Mouse (Mus musculus) MEL (cell line): Measurements from ENCODE around the gene Frmd4a. TPM values are rescaled to one million over a fixed set of nuclear protein-coding genes. Genes with fewer than 3 reads are reported as not detected.

ENCODE experiments used
- DNase-seq: peaks from one replicate; pipeline ENCODE4 v3.0.0; 2011; ENCODE audit warnings: low read depth, low spot score
- H3K27ac ChIP-seq: 2 replicates; pipeline ENCODE4 v1.5.1; 2012; ENCODE audit warnings: low read depth, mild to moderate bottlenecking, control low read depth, low read length, moderate library complexity; ENCODE audit not compliant: control insufficient read depth
- H3K27me3 ChIP-seq, 2 experiments: fragments of 150-350 bp in 1 of 2; sonication (generic) in 1 of 2; 2 replicates each; pipeline ENCODE4 v1.6.1; 2012; ENCODE audit warnings: low read length in 2 of 2, mild to moderate bottlenecking in 2 of 2, improper control_type of control experiment in 1 of 2, moderate library complexity in 1 of 2; ENCODE audit not compliant: insufficient read depth in 2 of 2, control insufficient read depth in 1 of 2
- H3K36me3 ChIP-seq, 2 experiments: 2 replicates each; pipeline ENCODE4 v1.6.1; 2012 to 2014; ENCODE audit warnings: low read length in 2 of 2, improper control_type of control experiment in 1 of 2, inconsistent platforms in 1 of 2, mild to moderate bottlenecking in 1 of 2; ENCODE audit not compliant: insufficient read depth in 2 of 2, control insufficient read depth in 1 of 2
- H3K4me1 ChIP-seq, 2 experiments: fragments of 150-350 bp in 1 of 2; sonication (generic) in 1 of 2; 2 replicates each; pipeline ENCODE4 v1.6.1; 2012; ENCODE audit warnings: low read length in 2 of 2, improper control_type of control experiment in 1 of 2, mild to moderate bottlenecking in 1 of 2; ENCODE audit not compliant: insufficient read depth in 2 of 2, control insufficient read depth in 1 of 2
- H3K4me3 ChIP-seq, 2 experiments: fragments of 150-350 bp in 1 of 2; sonication (generic) in 1 of 2; 2 replicates each; pipeline ENCODE4 v1.5.1; 2012; ENCODE audit warnings: low read depth in 2 of 2, low read length in 2 of 2, mild to moderate bottlenecking in 2 of 2, moderate library complexity in 2 of 2, control low read depth in 1 of 2, improper control_type of control experiment in 1 of 2; ENCODE audit not compliant: control insufficient read depth in 1 of 2, insufficient read depth in 1 of 2
- H3K79me2 ChIP-seq: 2 replicates; pipeline ENCODE4 v1.6.1; 2012; ENCODE audit warnings: mild to moderate bottlenecking, low read length, moderate library complexity; ENCODE audit not compliant: control insufficient read depth, poor library complexity, insufficient read depth
- H3K9ac ChIP-seq: 2 replicates; pipeline ENCODE4 v1.6.1; 2012; ENCODE audit warnings: low read depth, mild to moderate bottlenecking, control low read depth, low read length, moderate library complexity; ENCODE audit not compliant: control insufficient read depth, poor library complexity, severe bottlenecking
- H3K9me3 ChIP-seq: fragments of 150-350 bp; sonication (generic); replicated peaks from 2 replicates; pipeline ENCODE4 v1.6.1; 2012; ENCODE audit warnings: mild to moderate bottlenecking, low read length, improper control_type of control experiment, moderate library complexity; ENCODE audit not compliant: insufficient read depth
- CHD1 ChIP-seq: IDR thresholded peaks from 2 replicates; pipeline ENCODE4 v1.6.1; 2012; ENCODE audit warnings: low read depth, mild to moderate bottlenecking, inconsistent platforms, low read length, improper control_type of control experiment
- CHD2 ChIP-seq: IDR thresholded peaks from 2 replicates; pipeline ENCODE4 v1.6.1; 2011; ENCODE audit warnings: low read length, improper control_type of control experiment
- CTCF ChIP-seq, 3 experiments: IDR thresholded peaks in 2 of 3; conservative IDR thresholded peaks in 1 of 3; 2 replicates each; pipeline ENCODE4 v1.5.1; 2011 to 2012; ENCODE audit warnings: low read length in 3 of 3, low read depth in 2 of 3, mild to moderate bottlenecking in 2 of 3, improper control_type of control experiment in 1 of 3, inconsistent platforms in 1 of 3, mixed read lengths in 1 of 3, moderate library complexity in 1 of 3; ENCODE audit not compliant: control insufficient read depth in 1 of 3, insufficient read depth in 1 of 3, poor library complexity in 1 of 3, severe bottlenecking in 1 of 3
- ELF1 ChIP-seq: IDR thresholded peaks from 2 replicates; pipeline ENCODE4 v1.6.1; 2014; ENCODE audit warnings: low read depth, mild to moderate bottlenecking, inconsistent platforms, low read length, improper control_type of control experiment, moderate library complexity
- GABPA ChIP-seq: IDR thresholded peaks from 2 replicates; pipeline ENCODE4 v1.6.1; 2012; ENCODE audit warnings: low read depth, mild to moderate bottlenecking, inconsistent platforms, low read length, improper control_type of control experiment, moderate library complexity
- JUND ChIP-seq: IDR thresholded peaks from 2 replicates; pipeline ENCODE4 v1.6.1; 2011; ENCODE audit warnings: low read depth, mild to moderate bottlenecking, improper control_type of control experiment, low read length
- MAFK ChIP-seq: IDR thresholded peaks from 2 replicates; pipeline ENCODE4 v1.6.1; 2011; ENCODE audit warnings: low read depth, mild to moderate bottlenecking, low read length, improper control_type of control experiment, borderline replicate concordance
- MAX ChIP-seq: IDR thresholded peaks from 2 replicates; pipeline ENCODE4 v1.6.1; 2011; ENCODE audit warnings: low read length, improper control_type of control experiment
- MAZ ChIP-seq: IDR thresholded peaks from 2 replicates; pipeline ENCODE4 v1.6.1; 2012; ENCODE audit warnings: low read depth, mild to moderate bottlenecking, inconsistent platforms, low read length, improper control_type of control experiment
- MEF2A ChIP-seq: IDR thresholded peaks from 2 replicates; pipeline ENCODE4 v1.6.1; 2014; ENCODE audit warnings: low read depth, mild to moderate bottlenecking, inconsistent platforms, low read length, improper control_type of control experiment; ENCODE audit not compliant: poor library complexity, insufficient replicate concordance, severe bottlenecking; ENCODE audit errors: extremely low read depth
- MXI1 ChIP-seq: IDR thresholded peaks from 2 replicates; pipeline ENCODE4 v1.6.1; 2011; ENCODE audit warnings: mild to moderate bottlenecking, low read depth, low read length, improper control_type of control experiment
- MYC ChIP-seq: IDR thresholded peaks from 2 replicates; pipeline ENCODE4 v1.6.1; 2011; ENCODE audit warnings: low read depth, mild to moderate bottlenecking, low read length, improper control_type of control experiment, moderate library complexity
- NELFE ChIP-seq: IDR thresholded peaks from 2 replicates; pipeline ENCODE4 v1.6.1; 2011; ENCODE audit warnings: low read depth, low read length, improper control_type of control experiment
- NRF1 ChIP-seq: IDR thresholded peaks from 2 replicates; pipeline ENCODE4 v1.6.1; 2014; ENCODE audit warnings: low read depth, mild to moderate bottlenecking, inconsistent platforms, low read length, improper control_type of control experiment, moderate library complexity; ENCODE audit not compliant: poor library complexity, insufficient read depth, severe bottlenecking
- POLR2A ChIP-seq, 2 experiments: IDR thresholded peaks; 2 replicates each; pipeline ENCODE4 v1.6.1; 2011 to 2012; ENCODE audit warnings: low read length in 2 of 2, mild to moderate bottlenecking in 2 of 2, control low read depth in 1 of 2, improper control_type of control experiment in 1 of 2, low read depth in 1 of 2, moderate library complexity in 1 of 2; ENCODE audit not compliant: control insufficient read depth in 1 of 2, insufficient read depth in 1 of 2, poor library complexity in 1 of 2
- POLR2AphosphoS2 ChIP-seq: IDR thresholded peaks from 2 replicates; pipeline ENCODE4 v1.6.1; 2011; ENCODE audit warnings: low read length, improper control_type of control experiment
- SIN3A ChIP-seq: IDR thresholded peaks from 2 replicates; pipeline ENCODE4 v1.6.1; 2012; ENCODE audit warnings: low read length, improper control_type of control experiment, inconsistent platforms
- TBP ChIP-seq: IDR thresholded peaks from 2 replicates; pipeline ENCODE4 v1.8.0; 2011; ENCODE audit warnings: low read depth, low read length, improper control_type of control experiment
- UBTF ChIP-seq: IDR thresholded peaks from 2 replicates; pipeline ENCODE4 v1.6.1; 2012; ENCODE audit warnings: low read depth, mild to moderate bottlenecking, inconsistent platforms, low read length, improper control_type of control experiment, moderate library complexity, borderline replicate concordance; ENCODE audit not compliant: insufficient read depth
- USF2 ChIP-seq, 2 experiments: IDR thresholded peaks; 2 replicates each; pipeline ENCODE4 v1.6.1; 2011 to 2012; ENCODE audit warnings: improper control_type of control experiment in 2 of 2, low read length in 2 of 2, borderline replicate concordance in 1 of 2, inconsistent platforms in 1 of 2, low read depth in 1 of 2, mild to moderate bottlenecking in 1 of 2; ENCODE audit not compliant: insufficient read depth in 1 of 2
- ZKSCAN1 ChIP-seq: IDR thresholded peaks from 2 replicates; pipeline ENCODE4 v1.6.1; 2012; ENCODE audit warnings: low read depth, mild to moderate bottlenecking, inconsistent platforms, low read length, improper control_type of control experiment, moderate library complexity
- ZMIZ1 ChIP-seq: IDR thresholded peaks from 2 replicates; pipeline ENCODE4 v1.6.1; 2012; ENCODE audit warnings: low read depth, mild to moderate bottlenecking, inconsistent platforms, low read length, improper control_type of control experiment, moderate library complexity
- ZNF384 ChIP-seq: IDR thresholded peaks from 2 replicates; pipeline ENCODE4 v1.6.1; 2012; ENCODE audit warnings: low read depth, mild to moderate bottlenecking, inconsistent platforms, low read length, improper control_type of control experiment
- polyA plus RNA-seq, 2 experiments: library from polyadenylated mRNA; stranded (reverse) in 1 of 2; unstranded in 1 of 2; fragments of >175 nt in 1 of 2; fragments of >200 nt in 1 of 2; gene quantifications; 2 replicates each; pipeline versions ENCODE4 v1.2.1 to v1.2.4; 2012; ENCODE audit warnings: low replicate concordance in 2 of 2, low read depth in 1 of 2; ENCODE audit not compliant: insufficient read length in 2 of 2, insufficient read depth in 1 of 2, missing spikeins in 1 of 2
- total RNA-seq: library from RNA; depleted of rRNA; stranded (reverse); fragments of 300-350 nt; gene quantifications from 2 replicates; pipeline ENCODE4 v1.2.3, GENCODE M21; 2012

Gene Frmd4a
- total and polyA plus RNA-seq, 3 experiments = 6.4 to 14.4 TPM; not detected in 1

GRCm38 (mm10) chr2:4603361-4603945 lies 585.9 kb downstream of the Frmd4a start:
- H3K27me3 ChIP-seq = no peaks in the 10 kb centered on the region
- no peaks in the 10 kb centered on the region for H3K9me3 ChIP-seq
- H3K36me3 ChIP-seq = peaks cover 0 to 13% of the 10 kb centered on the region in 2 experiments; a peak in 1 of 4 replicates
- no peak overlapping the region for H3K4me3 ChIP-seq
- no peak overlapping the region for H3K9ac ChIP-seq
- no peak for DNase-seq
- no peaks in the 10 kb centered on the region for H3K4me1 ChIP-seq
- H3K27ac ChIP-seq = no peak overlapping the region
- no peaks in the 10 kb centered on the region for H3K79me2 ChIP-seq
- TF ChIP-seq USF2 (IDR thresholded peaks at IDR 0.05; ENCODE audit: borderline replicate concordance in 1 of 2, insufficient read depth in 1 of 2, low read depth in 1 of 2, low read length in 2 of 2) (no peak), MEF2A (no peak), POLR2AphosphoS2 (no peak), ZMIZ1 (no peak), JUND (no peak), NRF1 (no peak), MAX (no peak), ZKSCAN1 (no peak), CHD2 (no peak), GABPA (no peak), SIN3A (no peak), MYC (no peak), ELF1 (no peak)

GRCm38 (mm10) chr2:4606559-4606958 lies 589.0 kb downstream of the Frmd4a start:
- Histone ChIP-seq H3K9me3 (no peaks in the 10 kb centered on the region), H3K4me3 (no peak overlapping the region), H3K36me3 (peaks cover 0 to 17% of the 10 kb centered on the region in 2 experiments; a peak in 1 of 4 replicates), H3K27me3 (no peaks in the 10 kb centered on the region), H3K79me2 (no peaks in the 10 kb centered on the region), H3K27ac (no peak overlapping the region), H3K9ac (no peak overlapping the region), H3K4me1 (no peaks in the 10 kb centered on the region)
- no peak for DNase-seq
- TF ChIP-seq MAX (no peak), UBTF (no peak), MEF2A (no peak), NELFE (no peak), MAFK (no peak), MYC (no peak), CHD1 (no peak), ZNF384 (no peak), SIN3A (no peak), NRF1 (no peak), TBP (no peak), GABPA (no peak), MAZ (no peak), POLR2A (IDR thresholded peaks at IDR 0.05; ENCODE audit: control insufficient read depth in 1 of 2, insufficient read depth in 1 of 2, low read depth in 1 of 2, low read length in 2 of 2, poor library complexity in 1 of 2) (no peak), ZKSCAN1 (no peak), JUND (no peak), MXI1 (no peak), ELF1 (no peak), CTCF (IDR thresholded peaks at IDR 0.05 in 2 of 3, conservative IDR thresholded peaks at IDR 0.05 in 1 of 3; ENCODE audit: control insufficient read depth in 1 of 3, insufficient read depth in 1 of 3, low read depth in 2 of 3, low read length in 3 of 3, poor library complexity in 1 of 3, severe bottlenecking in 1 of 3) (no peak)
